20 mouse cellular contexts compared by ENCODE assay signal in genomic region chr6:146628123-146628522, GRCm38 (mm10). TPM values are rescaled to one million over a fixed set of nuclear protein-coding genes. Genes with fewer than 3 reads are reported as not detected.
DNase-seq lines count a peak whose midpoint lies in the region; ATAC-seq lines count a peak whose summit lies in the region.
"Had no signal": no experiment of that assay in that cellular context is flagged by ENCODE, and none has a peak within 500 bp of the region (broad histone marks: within the 10 kb centered on the region; RNA-seq: fewer than 3 reads in every experiment).

No protein-coding gene starts in this region.

- DNase-seq in liver = no peak
- no peak for DNase-seq in neural tube, embryonic 10.5 days (ENCODE audit: extremely low spot score, low spot score)
- no peak for DNase-seq in cerebellum, adult 9-10 months
- DNase-seq in urinary bladder, adult 2 months (ENCODE audit: low spot score) = no peak
- DNase-seq: adrenal gland, postnatal 10 days; cerebellum, postnatal 10 days; embryo, embryonic 11 days; gastrocnemius, postnatal 25 days; heart, postnatal 4 days; kidney, postnatal 4 days; lung, adult 2 months; thymus, postnatal 14 days had no signal

- H3K4me3 ChIP-seq in liver, embryonic 12.5 days = no peak overlapping the region
- no peak overlapping the region for H3K4me3 ChIP-seq in neural tube, embryonic 13.5 days
- no peak overlapping the region for H3K4me3 ChIP-seq in forebrain, embryonic 16.5 days (replicated peaks; ENCODE audit: low read length)
- H3K4me3 ChIP-seq: heart, embryonic 15.5 days; kidney, embryonic 15.5 days; limb, embryonic 13.5 days had no signal

- H3K27ac ChIP-seq in liver, embryonic 12.5 days = peak overlapping the region; percentile 38
- H3K27ac ChIP-seq in neural tube, embryonic 13.5 days (replicated peaks) = no peak overlapping the region
- no peak overlapping the region for H3K27ac ChIP-seq in forebrain, embryonic 16.5 days (ENCODE audit: low read length)
- H3K27ac ChIP-seq: heart, embryonic 15.5 days; kidney, embryonic 15.5 days; limb, embryonic 13.5 days had no signal

- no peaks in the 10 kb centered on the region for H3K27me3 ChIP-seq in liver, embryonic 12.5 days (replicated peaks)
- H3K27me3 ChIP-seq in neural tube, embryonic 13.5 days = no peaks in the 10 kb centered on the region
- no peaks in the 10 kb centered on the region for H3K27me3 ChIP-seq in forebrain, embryonic 16.5 days (replicated peaks; ENCODE audit: control insufficient read depth, insufficient read depth, low read length)
- H3K27me3 ChIP-seq: heart, embryonic 15.5 days; kidney, embryonic 15.5 days; limb, embryonic 13.5 days had no signal

- H3K9me3 ChIP-seq in liver, embryonic 12.5 days (replicated peaks) = no peaks in the 10 kb centered on the region
- no peaks in the 10 kb centered on the region for H3K9me3 ChIP-seq in neural tube, embryonic 13.5 days
- H3K9me3 ChIP-seq in forebrain, embryonic 16.5 days (ENCODE audit: control insufficient read depth, low read length) = no peaks in the 10 kb centered on the region
- H3K9me3 ChIP-seq: heart, embryonic 15.5 days; kidney, embryonic 15.5 days; limb, embryonic 13.5 days had no signal

- H3K4me1 ChIP-seq in liver, embryonic 12.5 days = peaks cover 50% of the 10 kb centered on the region
- peaks cover 15% of the 10 kb centered on the region for H3K4me1 ChIP-seq in neural tube, embryonic 13.5 days (replicated peaks)
- H3K4me1 ChIP-seq in forebrain, embryonic 16.5 days (replicated peaks; ENCODE audit: control insufficient read depth, insufficient read depth, low read length) = peaks cover 2% of the 10 kb centered on the region

- peaks cover 34% of the 10 kb centered on the region for H3K36me3 ChIP-seq in liver, embryonic 12.5 days
- H3K36me3 ChIP-seq in neural tube, embryonic 13.5 days = peaks cover 10% of the 10 kb centered on the region
- H3K36me3 ChIP-seq in forebrain, embryonic 16.5 days (ENCODE audit: control insufficient read depth, insufficient read depth) = no peaks in the 10 kb centered on the region
- H3K36me3 ChIP-seq: heart, embryonic 15.5 days had no signal

- H3K4me2 ChIP-seq in liver, embryonic 12.5 days = no peak overlapping the region
- no peak overlapping the region for H3K4me2 ChIP-seq in neural tube, embryonic 13.5 days
- H3K4me2 ChIP-seq in forebrain, embryonic 16.5 days (ENCODE audit: low read length) = no peak overlapping the region
- H3K4me2 ChIP-seq: heart, embryonic 15.5 days; kidney, embryonic 15.5 days; limb, embryonic 13.5 days had no signal

- 77% methylated on average over 3 of the region's 3 CpGs for WGBS in liver, embryonic 12.5 days (ENCODE audit: insufficient replicate concordance)
- WGBS in neural tube, embryonic 13.5 days = 67% methylated on average over 2 of the region's 3 CpGs
- WGBS in forebrain, embryonic 16.5 days = 53% methylated on average over 3 of the region's 3 CpGs

- ATAC-seq in liver, embryonic 12.5 days = no peak
- peak; percentile 37; the same call in 1 of the 2 replicates for ATAC-seq in neural tube, embryonic 13.5 days (ENCODE audit: low read depth)
- peak; percentile 69 for ATAC-seq in forebrain, embryonic 16.5 days
- ATAC-seq: activated CD4-positive, CD25-positive, alpha-beta regulatory T cell, adult 4 months; intestine, postnatal 0 days had no signal

- peak overlapping the region; percentile 45; the same call in 1 of the 2 replicates for H3K9ac ChIP-seq in liver, embryonic 12.5 days
- no peak overlapping the region for H3K9ac ChIP-seq in neural tube, embryonic 13.5 days
- H3K9ac ChIP-seq in forebrain, embryonic 16.5 days (replicated peaks; ENCODE audit: low read depth, low read length) = no peak overlapping the region
- H3K9ac ChIP-seq: heart, embryonic 15.5 days; kidney, embryonic 15.5 days; limb, embryonic 13.5 days had no signal

RNA-seq across cellular contexts. Expression of gene Med21, which starts 14.2 kb away (rescaled TPM):
- 72.8 and 77.8 TPM in 2 replicates for polyA plus RNA-seq in liver, embryonic 12.5 days (2016; fragmentation: Nextera tagmentation; extraction: Ambion mirVana)
- 134 and 139 TPM in 2 replicates for polyA plus RNA-seq in neural tube, embryonic 13.5 days (2015; fragmentation: Nextera tagmentation; extraction: Ambion mirVana)
- 109 and 111 TPM in 2 replicates for polyA plus RNA-seq in forebrain, embryonic 16.5 days (2015; fragmentation: Nextera tagmentation; extraction: Ambion mirVana)
- 77.1 and 98.5 TPM in 2 replicates for polyA plus RNA-seq in urinary bladder, adult 2 months (2012; rRNA removed)

RNA-seq across cellular contexts. Expression of gene Tm7sf3, which starts 14.5 kb away (rescaled TPM):
- 40.5 TPM in 2 replicates for polyA plus RNA-seq in liver, embryonic 12.5 days (2016; fragmentation: Nextera tagmentation; extraction: Ambion mirVana)
- polyA plus RNA-seq in neural tube, embryonic 13.5 days (2015; fragmentation: Nextera tagmentation; extraction: Ambion mirVana) = 31.1 and 31.2 TPM in 2 replicates
- 35.2 and 36.3 TPM in 2 replicates for polyA plus RNA-seq in forebrain, embryonic 16.5 days (2015; fragmentation: Nextera tagmentation; extraction: Ambion mirVana)
- polyA plus RNA-seq in urinary bladder, adult 2 months (2012; rRNA removed) = 19.6 and 29.0 TPM in 2 replicates

RNA-seq across cellular contexts. Expression of gene Ints13, which starts 50.5 kb away (rescaled TPM):
- 50.9 and 52.2 TPM in 2 replicates for polyA plus RNA-seq in liver, embryonic 12.5 days (2016; fragmentation: Nextera tagmentation; extraction: Ambion mirVana)
- polyA plus RNA-seq in neural tube, embryonic 13.5 days (2015; fragmentation: Nextera tagmentation; extraction: Ambion mirVana) = 53.1 and 62.2 TPM in 2 replicates
- 67.7 and 70.1 TPM in 2 replicates for polyA plus RNA-seq in forebrain, embryonic 16.5 days (2015; fragmentation: Nextera tagmentation; extraction: Ambion mirVana)
- polyA plus RNA-seq in urinary bladder, adult 2 months (2012; rRNA removed) = 48.0 and 54.4 TPM in 2 replicates

RNA-seq across cellular contexts. Expression of gene Fgfr1op2, which starts 51.1 kb away (rescaled TPM):
- 103 and 107 TPM in 2 replicates for polyA plus RNA-seq in liver, embryonic 12.5 days (2016; fragmentation: Nextera tagmentation; extraction: Ambion mirVana)
- polyA plus RNA-seq in neural tube, embryonic 13.5 days (2015; fragmentation: Nextera tagmentation; extraction: Ambion mirVana) = 51.8 and 55.3 TPM in 2 replicates
- polyA plus RNA-seq in forebrain, embryonic 16.5 days (2015; fragmentation: Nextera tagmentation; extraction: Ambion mirVana) = 48.2 and 56.7 TPM in 2 replicates
- polyA plus RNA-seq in urinary bladder, adult 2 months (2012; rRNA removed) = 83.9 and 91.5 TPM in 2 replicates
